Mouse (Mus musculus) testis, adult 2 months (tissue): ENCODE measurements around the gene Grpel1.

ENCODE experiments used
- CTCF ChIP-seq: fragments of 200-500 bp; IDR thresholded peaks from 2 replicates; pipeline ENCODE4 v1.5.1; 2012; ENCODE audit warnings: low read depth, mild to moderate bottlenecking, inconsistent platforms, low read length, moderate library complexity; ENCODE audit not compliant: control insufficient read depth, insufficient read depth, insufficient replicate concordance
- POLR2A ChIP-seq: fragments of 200-500 bp; IDR thresholded peaks from 2 replicates; pipeline ENCODE4 v1.6.1; 2012; ENCODE audit warnings: low read depth, mild to moderate bottlenecking, inconsistent platforms, low read length, moderate library complexity; ENCODE audit not compliant: control insufficient read depth

DNA sequence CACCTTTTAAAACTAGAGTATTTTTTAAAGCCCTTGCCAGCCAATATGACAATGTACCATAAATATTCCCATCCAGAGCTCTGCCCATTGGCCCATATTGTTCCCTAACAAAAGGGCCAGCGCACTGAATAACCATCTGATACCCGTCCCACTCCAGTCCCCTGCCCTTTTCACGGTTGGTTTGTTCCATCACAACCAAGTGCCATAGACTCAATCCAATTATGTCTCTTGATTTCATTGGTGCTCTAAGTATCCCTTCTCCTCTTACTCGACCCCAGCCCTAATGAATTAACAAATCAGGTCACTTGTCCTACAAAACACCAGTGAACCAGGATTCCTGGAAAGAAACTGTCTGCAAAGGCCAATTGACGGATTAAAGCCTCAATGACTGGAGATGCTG is 1.4 kb upstream of the Grpel1 start:
- TF ChIP-seq POLR2A (no peak), CTCF (no peak)
